Mouse (Mus musculus) ovary, postnatal 10 days (tissue): ENCODE measurements around the gene Crebbp.
"Not testable (repeated sequence)": the region's sequence is repeated elsewhere in the genome, so short reads cannot be mapped to it uniquely, and the experiment has no call there.

ENCODE experiments used
- DNase-seq: peaks from one replicate; pipeline ENCODE4 v3.0.0; 2022; ENCODE audit warnings: low spot score

Gene Crebbp

DNA sequence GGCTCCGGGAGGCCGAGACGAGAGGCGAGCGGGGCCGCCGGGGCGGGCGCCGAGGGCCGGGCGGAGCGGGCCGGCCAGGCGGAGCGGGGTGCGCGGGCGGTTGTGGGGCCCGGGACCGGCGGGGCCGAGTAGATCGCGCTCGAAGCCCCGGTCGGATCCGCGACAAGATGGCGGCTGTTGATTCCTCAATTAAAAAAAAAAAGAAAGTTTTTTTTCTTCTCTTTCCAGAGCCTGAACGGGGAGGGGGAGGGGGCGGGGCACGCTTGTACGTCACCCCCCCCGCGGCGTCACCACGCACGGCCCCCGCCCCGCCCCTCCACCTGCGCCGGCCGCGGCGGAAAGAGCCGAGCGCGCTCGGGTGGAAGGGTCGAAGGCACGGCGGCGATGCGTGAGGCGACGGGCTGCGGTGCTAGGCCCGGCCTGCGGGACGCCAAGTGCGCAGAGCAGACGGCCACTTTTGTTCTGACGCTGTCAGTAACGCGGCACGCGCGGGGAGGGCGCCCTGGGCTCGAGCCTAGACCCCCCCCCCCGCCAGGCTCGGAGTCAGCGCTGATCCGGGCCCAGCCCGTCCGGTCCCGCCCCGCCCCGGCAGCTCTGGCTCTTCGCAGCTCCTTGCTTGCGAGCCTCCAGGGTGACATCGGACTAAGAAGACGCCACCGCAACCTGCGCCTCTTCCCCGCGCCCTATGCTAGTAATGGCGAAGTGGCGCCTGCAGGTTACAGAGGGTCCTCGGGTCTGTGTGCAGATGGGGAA lies at the start of gene Crebbp:
Crebbp (minus strand) TSS at position 199 of the 753 bp plus-strand sequence.
- DNase-seq = peak; percentile 84

DNA sequence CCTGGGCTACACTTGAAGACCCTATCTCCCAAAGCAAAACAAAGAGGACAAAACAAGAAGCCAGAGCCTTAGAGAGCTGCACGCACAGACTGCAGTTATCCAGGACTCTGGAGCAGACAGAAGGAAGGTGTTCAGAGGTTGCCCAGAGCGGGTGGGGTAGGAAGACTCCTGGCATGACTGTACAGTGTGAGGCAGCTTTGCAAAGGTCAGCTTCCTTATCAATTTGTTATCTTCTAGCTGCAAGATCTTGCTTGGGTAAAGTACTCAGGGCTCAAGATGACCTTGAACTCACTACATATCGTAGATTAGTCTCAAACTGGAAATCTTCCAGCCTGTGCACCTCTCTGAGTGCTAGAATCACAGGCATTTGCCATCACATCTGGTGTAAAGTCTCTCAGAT lies 49.7 kb upstream of the Crebbp start:
- DNase-seq = no peak

DNA sequence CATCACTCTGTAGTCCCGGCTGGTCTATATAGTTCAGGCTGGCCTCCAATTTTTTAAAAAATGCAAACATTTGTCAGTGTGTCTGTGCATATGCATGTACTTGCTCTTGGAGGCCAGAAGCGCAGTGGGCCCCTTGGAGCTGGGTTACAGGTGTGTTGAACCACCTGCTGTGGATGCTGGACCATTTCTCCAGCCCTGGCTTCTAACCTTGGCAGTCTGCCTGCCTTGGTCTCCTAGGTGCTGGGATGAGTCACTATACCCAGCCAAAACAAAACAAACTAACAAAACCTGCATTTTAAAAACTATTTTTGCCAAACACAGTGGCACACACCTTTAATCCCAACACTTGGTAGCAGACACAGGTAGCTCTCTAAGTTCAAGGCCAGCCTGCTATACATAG lies 43.7 kb upstream of the Crebbp start:
- DNase-seq = no peak

DNA sequence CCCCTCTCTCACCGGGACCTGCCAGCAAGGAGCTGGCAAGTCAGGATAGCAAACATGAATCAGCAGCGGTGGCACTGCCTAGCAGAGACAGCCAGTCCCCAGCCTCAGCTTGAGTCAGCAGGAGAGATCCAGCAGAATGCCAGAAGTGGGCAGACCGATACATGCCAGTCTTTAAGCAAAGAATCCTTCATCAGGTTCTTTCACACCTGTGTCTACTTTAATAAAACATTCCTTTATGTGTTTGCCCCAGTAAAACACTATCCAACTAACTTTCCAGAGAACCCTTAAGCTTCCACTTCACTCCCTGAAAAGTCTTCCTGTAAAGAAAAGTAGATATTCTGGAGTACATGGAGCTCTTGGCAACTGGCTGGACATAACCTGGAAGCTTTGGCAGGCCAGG lies 35.0 kb upstream of the Crebbp start:
- DNase-seq = no peak

DNA sequence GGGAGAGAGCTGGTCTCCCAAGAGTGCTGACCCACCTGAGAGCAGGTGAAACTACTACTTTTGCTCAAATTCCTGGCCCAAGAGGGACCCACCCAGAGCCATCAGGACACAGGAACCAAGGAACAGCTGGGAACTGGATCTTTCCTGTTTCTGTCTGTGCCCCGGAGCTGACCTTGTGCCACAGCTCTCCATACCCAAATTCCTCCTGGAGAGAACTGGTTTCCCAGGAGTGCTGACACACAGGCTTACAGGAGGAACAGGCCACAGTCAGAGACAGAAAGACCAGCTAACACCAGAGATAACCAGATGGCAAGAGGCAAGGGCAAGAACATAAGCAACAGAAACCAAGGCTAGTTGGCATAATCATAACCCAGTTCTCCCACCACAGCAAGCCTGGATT lies 31.4 kb upstream of the Crebbp start:
- not testable (repeated sequence) for DNase-seq

DNA sequence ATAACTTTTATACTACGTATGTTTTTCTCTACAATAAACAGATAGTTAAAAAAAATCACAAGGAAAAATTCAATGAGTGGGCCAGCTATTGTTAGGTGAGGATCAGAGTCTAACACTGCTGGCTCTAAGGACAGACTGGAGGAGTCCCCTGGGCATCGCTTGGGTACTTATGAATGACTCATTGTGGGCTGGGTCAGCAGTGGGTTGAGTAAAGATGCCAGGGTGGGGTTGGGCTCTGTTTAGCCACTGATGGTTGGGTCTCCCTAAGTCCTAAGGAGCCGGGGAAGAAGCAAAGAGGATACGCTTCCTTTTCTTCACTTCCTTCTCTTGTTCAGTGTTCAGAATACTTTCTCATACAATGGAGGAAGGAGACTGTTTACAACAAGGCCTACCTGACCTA lies 22.3 kb upstream of the Crebbp start:
- DNase-seq = no peak

DNA sequence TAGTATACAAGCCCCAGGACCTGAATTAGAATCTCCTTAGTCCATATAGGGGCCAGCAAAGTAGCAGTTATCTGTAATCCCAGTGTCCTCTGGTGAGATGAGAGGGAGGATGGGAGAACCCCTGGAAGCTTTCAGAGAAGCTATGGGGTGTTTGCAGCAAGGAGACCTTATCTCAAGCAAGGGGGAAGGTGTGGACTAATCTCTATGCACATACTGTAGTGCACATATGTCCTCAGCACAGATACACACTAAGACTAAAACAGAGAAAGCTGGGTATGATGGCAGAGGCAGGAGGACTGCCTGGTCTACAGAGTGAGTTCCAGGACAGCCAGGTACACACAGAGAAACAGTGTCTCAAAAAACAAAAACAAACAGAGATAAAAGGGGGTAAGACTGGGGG lies 21.8 kb upstream of the Crebbp start:
- DNase-seq = no peak

DNA sequence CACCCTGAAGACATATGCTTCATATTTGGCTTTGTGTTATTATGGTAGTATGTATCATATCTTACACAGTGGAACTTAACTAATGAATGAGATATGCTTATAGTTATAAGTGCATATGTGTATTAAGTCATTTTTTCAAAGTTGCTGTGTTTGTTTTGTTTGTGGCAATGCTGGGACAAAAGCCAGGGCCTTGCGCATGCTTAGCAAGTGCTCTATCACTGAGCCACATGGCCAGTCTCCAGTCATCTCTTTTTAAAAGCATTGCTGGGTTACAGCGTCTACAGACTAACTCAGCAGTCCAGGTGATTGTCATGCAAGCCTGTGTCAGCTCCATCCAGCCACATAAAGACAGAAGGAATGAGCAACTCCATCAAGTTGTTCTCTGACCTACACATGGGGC lies 12.0 kb upstream of the Crebbp start:
- DNase-seq = no peak

DNA sequence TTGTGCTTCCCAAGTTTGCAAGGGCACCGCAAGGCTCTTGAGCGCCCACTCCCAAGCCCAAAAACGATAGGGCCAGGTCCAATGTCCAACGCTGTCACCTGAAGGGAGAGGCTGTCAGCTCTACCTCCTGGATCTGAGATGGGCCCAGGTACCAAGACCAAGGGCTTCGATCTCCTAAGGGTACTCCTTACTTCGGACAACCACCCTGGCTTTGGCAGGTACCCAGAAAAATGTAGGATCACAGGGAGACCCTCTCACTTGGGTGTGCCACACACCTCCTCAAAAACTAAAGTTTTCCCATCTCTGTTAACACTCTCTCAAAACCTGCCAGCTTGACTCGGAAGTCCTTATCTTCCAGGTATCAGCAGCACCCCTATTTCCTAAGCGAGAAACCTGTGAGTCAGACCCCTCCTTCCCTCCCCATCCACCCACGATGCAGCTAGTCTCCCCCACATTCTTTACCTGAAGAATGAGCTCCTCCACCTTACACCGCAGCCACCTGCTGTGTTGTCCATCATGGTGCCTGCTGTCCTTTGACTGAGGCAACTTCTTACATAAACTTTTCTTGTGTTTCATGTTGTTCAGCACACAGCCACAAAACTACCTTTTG lies 939 bp upstream of the Crebbp start:
- no peak for DNase-seq

DNA sequence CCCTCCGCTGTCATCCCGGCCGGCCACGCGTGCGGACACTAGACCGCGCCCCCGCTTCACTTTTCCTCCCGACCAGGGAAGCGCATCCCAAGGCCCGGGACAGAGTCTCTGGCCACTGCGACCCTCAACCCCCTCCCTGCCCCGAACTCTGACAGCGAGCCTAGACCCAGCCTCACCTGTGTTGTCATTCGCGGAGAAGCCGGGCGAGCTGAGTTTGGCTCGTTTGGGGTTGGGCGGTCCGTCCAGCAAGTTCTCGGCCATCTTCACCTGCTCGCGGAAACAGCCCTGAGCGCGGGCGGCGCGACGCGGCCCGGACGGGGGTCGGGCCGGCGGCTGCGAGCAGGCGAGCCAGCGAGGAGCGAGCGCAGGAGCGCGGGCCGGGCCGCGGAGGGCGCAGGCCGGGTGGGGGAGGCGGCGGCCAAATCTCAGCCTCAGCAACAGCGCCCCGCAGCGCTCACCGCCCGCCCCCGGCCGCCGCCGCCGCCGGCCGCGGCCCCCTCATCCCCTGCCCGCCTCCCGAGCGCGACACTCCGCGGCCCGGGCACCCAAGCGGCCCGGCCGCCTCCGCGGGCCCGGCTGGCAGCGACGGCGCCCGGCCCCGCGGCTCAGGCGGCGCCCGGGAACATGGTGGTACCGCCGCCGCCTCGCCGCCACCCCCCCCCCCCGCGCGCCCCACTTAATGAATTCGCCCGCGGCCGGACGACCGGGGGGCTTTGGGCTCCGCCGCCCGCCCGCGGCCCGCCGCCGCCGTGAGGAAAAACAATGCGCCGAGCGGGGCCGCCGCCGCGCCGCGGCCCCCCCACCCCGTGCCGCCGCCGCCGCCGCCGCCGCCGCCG lies 616 bp downstream of the Crebbp start:
- DNase-seq = peak; percentile 17

DNA sequence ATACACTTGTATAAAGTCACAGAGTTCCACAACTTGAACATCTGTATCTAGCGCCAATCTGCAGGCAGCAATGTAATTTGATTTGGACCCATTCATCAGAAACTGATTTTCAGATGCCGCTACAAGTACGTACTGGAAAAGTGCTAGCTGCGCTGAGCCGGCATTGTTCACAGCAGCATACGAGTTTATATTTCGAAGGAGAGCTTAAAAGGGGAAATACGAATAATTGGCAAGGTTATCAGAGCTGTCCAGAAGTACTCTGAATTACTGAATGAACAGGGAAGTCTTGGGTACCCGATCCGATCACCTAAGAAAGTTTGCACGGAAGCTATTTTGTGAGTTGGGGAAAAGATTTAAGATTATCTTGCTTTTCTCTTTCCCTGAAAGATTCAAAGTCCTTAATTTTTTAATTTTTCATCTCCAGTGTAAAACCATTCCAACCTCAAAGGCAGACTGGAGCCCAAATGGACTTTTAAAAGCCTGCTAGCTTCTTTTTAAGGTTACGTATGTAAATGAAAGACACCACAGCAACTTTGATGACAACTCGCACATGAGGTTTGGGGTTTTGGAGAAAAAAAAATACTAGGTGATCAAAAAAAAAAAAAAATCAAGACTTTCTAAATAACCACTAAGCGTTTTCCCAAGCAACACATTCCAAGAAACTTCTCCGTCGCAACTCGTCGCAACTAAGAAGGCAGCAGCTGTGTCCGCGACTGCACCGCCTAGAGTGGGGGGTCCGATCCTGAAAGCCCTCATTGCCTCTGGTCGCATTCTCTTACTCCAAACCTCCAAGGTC lies 1.4 kb downstream of the Crebbp start:
- DNase-seq = no peak

DNA sequence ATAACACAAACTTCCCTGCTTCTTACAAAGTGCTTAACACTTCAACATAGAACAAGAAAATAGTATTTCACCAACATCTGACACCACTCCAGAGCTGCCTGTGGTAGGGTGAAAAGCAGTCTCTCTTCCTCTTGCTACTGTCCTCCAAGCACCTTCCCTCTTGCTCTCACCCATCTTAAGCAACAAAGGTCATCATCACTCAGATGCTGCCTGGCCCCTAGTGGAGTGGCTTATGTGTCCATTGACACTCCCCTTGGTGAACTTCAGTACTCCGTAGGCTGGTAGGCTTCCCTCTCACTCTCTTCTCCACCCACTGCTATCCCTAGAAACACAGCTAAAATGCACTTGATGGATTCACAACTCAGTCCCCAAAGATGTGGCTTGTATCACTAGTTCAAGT lies 3.5 kb downstream of the Crebbp start:
- no peak for DNase-seq

DNA sequence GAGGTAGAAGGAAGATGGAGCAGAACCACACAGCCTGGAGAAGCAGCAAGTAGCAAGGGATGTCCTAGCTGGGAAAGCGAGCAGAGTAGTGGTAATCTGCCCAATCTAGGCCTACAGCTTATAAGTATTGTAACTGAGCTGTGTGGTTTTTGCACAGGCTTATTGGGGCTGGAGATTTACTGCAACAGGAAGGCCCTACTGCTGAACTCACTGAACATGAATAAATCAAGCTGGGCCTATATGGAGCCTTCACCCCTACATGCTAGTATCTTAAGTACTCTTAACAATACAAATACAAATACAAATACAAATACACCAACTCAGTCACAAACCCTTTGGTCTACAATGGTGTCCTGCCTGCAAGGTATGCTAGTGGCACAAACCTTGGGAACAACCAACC lies 10.2 kb downstream of the Crebbp start:
- no peak for DNase-seq

DNA sequence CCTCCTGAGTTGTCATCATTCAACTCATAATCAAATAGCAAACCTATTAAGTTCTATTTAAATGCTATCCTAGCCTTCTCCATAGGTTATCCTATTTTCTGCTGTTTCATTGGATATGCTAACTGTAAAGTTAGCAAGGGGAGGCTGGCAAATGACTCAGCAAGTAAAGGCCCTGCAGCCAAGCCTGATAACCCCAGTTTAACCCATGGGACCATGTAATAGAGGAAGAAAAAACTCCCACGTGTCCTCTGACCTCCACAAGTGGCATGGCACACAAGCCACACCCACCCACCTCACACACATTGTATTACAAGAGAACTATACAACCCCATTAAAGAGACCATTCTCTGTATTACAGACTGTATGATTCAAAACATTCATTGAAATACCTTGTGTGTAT lies 13.8 kb downstream of the Crebbp start:
- DNase-seq = no peak

DNA sequence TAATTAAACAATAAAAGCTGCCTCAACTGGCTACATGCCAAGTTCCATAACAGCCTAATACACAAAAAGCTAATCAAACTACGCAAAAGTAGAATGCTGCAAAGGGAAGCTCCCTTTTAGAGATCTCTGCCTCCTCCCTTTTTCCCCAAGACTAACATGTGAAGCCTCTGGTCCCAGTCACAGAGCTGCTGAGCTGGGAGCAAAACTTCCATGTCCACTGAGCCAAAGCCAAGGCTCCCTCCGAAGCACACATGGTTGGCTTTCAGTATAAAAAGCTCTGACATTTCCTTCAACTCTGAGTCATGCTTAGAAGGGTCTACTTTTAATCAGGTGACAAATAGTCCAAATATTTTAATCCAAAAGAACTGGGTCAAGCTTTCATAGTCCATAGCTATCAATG lies 14.2 kb downstream of the Crebbp start:
- DNase-seq = no peak

DNA sequence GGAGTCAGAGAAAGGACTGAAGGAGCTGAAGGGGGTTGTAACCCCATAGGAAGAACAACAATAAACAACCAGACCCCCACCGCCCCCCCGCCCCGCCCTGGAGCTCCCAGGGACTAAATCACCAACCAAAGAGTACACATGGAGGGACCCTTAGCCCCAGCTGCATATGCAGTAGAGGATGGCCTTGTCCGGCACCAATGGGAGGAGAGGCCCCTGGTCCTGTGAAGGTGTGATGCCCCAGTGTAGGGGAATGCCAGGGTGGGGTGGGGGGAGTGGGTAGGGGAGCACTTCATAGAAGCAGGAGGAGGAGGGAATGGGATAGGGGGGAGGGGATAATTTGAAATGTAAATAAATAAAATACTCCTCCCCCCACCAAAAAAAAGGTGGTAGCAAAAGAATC lies 15.8 kb downstream of the Crebbp start:
- no peak for DNase-seq

DNA sequence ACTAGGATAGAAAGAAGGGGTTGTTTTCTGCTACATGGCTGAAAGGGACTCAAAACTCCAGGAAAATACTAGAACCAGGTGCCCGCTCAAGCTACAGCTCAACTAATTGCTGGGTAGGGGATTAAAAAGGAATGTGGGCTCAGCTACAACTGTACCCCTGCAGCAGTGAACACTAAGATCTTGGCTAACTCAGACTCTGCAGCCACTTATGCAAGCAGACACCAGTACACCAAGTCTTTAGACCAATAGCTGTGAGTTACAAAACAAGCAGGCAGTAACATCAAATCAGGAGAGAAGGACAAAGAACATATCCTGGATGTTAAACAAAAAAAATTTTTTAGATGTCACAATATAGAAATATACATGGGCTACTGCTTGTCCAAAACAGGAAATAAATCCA lies 23.6 kb downstream of the Crebbp start:
- DNase-seq = no peak

DNA sequence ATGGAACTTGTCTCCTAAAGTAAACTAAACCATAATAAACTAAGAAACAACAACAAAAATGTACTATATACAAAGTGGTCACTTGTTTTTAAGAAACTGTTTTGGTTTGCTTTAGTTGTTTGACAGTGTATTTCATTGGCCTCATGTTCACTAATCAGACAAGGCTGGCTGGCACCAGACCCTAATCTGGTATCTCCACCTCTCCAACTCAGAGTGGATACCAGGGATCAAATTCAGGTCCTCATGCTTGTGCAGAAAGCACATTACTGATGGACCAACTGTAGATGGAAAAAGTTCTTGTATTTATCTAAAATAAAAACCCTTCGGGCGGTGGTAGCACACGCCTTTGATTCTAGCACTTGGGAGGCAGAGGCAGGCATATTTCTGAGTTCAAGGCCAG lies 38.7 kb downstream of the Crebbp start:
- no peak for DNase-seq

DNA sequence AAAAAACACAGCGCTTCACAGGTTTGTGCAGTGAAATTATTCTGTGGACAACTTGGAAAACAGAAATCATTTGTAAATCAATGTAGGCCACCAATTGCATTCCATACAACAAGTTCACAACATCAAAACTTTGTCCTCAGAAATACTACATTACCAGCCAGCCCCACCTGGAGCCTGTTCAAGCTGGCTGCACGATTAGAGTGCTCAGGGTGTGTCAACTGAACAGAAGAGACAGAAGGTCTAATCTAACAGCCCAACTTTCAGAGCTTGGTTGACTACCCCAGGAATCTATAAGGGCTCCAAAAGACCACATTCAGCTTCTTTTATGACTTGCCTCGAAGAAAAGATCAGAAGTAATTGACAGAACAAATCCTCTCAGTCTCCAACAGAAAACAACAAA lies 44.3 kb downstream of the Crebbp start:
- DNase-seq = no peak

DNA sequence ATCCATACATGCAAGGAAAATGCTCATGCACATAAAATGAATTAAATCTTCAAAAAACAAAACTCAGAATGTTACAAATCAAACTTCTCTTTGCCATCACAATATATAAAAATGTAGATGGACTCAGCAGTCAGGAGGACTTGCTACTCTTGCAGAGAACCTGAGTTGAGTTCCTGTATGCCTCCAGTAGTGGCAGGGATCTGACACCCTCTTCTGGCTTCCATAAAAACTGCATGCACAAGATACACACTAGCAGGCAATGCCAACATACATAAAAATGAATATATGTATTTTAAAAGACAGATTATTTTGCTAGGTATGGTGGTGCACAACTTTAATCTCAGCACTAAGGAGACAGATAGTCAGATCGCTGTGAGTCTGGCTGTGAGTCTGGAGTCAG lies 45.3 kb downstream of the Crebbp start:
- DNase-seq = no peak

DNA sequence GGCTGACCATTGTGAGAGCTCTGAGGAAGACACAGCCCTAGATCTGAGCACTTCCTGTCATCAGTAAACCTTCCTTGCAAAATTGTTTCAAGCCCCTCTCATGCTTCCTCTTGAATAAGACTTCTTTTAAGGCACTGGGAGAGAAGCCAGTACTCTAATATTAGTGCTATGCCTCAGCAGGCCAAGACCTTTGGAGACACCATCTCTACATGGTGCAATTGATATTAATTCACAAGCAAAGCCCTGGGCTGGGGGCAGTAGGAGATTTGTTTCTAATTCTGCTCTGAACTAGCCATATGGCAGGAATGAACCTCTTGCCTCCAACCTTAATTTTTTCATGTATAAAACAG lies 52.9 kb downstream of the Crebbp start:
- no peak for DNase-seq

DNA sequence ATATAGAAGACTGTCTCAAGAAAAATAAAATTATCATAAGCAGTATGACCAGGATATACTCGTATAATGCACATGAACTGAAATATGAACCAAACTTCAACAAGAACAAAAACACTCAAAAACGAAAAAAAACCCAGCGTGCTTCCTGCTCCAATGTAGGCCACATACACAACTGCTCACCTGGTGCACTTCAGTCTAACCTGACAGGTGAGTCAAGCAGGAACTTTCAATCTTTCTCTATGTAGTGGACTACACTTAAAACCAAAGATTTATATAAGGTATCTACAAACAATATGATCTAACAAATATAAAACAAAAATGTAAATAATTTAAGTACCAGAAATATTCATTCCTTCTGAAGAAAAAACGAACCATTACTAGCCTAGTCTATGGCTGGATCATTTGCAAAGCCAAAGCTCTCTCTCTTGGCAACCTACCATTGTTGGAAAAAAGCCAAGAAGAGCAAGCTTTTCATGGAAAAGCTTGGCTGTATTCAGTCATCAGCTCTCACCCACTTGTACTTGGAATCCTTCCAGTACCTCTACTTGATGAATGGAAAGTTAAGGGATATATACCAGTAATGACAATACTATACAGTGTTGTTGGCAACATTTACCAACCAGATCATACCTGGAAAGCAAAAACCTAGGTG lies 53.4 kb downstream of the Crebbp start:
- DNase-seq = no peak
